Mouse (Mus musculus): Measurements from ENCODE around the gene Tmem50b.

DNA sequence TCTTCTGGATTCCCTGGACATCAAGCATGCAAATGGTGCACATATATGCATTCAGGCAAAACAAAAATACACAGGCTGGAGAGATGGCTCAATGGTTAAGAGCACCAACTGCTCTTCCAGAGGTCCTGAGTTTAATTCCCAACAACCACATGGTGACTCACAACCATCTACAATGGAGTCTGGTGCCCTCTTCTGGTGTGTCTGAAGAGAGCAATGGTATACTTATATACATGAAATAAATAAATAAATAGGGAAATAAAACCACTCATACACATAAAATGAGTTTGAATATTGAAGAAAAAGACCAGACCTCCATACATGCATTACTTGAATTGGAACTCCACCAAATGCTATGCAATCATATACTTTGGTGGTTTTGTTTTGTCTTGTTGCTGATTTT lies 1.6 kb upstream of the Tmem50b start:
- TF ChIP-seq CTCF (IDR thresholded peaks at IDR 0.05; ENCODE audit: extremely low read depth, insufficient read depth, low read length) (no peak), POLR2A (IDR thresholded peaks at IDR 0.05; ENCODE audit: extremely low read depth, insufficient read depth, low read length) (no peak)
